Mouse (Mus musculus): Measurements from ENCODE around the gene Me1. TPM values are rescaled to one million over a fixed set of nuclear protein-coding genes. Genes with fewer than 3 reads are reported as not detected.
A peak's percentile ranks its signal among the peaks of the same experiment; 100 is the strongest.

The Me1 gene
- polyA plus RNA-seq, 1 experiment from 2014 or later = 21.7 TPM

- TF ChIP-seq CTCF (IDR thresholded peaks at IDR 0.05; ENCODE audit: low read depth) = no peak
- Histone ChIP-seq H3K4me1 (replicated peaks; ENCODE audit: insufficient read depth, low read length) (no peaks in the 10 kb centered on the region), H3K4me3 (replicated peaks; ENCODE audit: low read depth, low read length) (no peak overlapping the region), H3K9ac (ENCODE audit: low read depth, low read length) (no peak overlapping the region), H3K4me2 (ENCODE audit: low read length) (no peak overlapping the region), H3K27ac (no peak overlapping the region), H3K9me3 (replicated peaks; ENCODE audit: low read length) (no peaks in the 10 kb centered on the region), H3K27me3 (ENCODE audit: insufficient read depth, low read length) (no peaks in the 10 kb centered on the region), H3K36me3 (ENCODE audit: insufficient read depth, low read length) (no peaks in the 10 kb centered on the region)
- no peak for DNase-seq (ENCODE audit: low spot score)
- 87% methylated on average over 11 of the region's 11 CpGs for WGBS
- no peak for ATAC-seq (replicated peaks; ENCODE audit: low FRiP score, low read depth)
These were observed 108.5 kb downstream of the Me1 start for GRCm38 (mm10) chr9:86587019-86587795.

- no peak overlapping the region for H3K4me2 ChIP-seq (ENCODE audit: low read length)
- H3K4me1 ChIP-seq (replicated peaks; ENCODE audit: insufficient read depth, low read length) = no peaks in the 10 kb centered on the region
- H3K36me3 ChIP-seq (ENCODE audit: insufficient read depth, low read length) = no peaks in the 10 kb centered on the region
- no peaks in the 10 kb centered on the region for H3K27me3 ChIP-seq (ENCODE audit: insufficient read depth, low read length)
- DNase-seq (ENCODE audit: low spot score) = peak; percentile 81
- 55% methylated on average over 3 of the region's 3 CpGs for WGBS
- no peak overlapping the region for H3K27ac ChIP-seq
- no peak overlapping the region for H3K4me3 ChIP-seq (replicated peaks; ENCODE audit: low read depth, low read length)
- TF ChIP-seq CTCF (IDR thresholded peaks at IDR 0.05; ENCODE audit: low read depth) = peak; percentile 89
- ATAC-seq (replicated peaks; ENCODE audit: low FRiP score, low read depth) = peak; percentile 33; the same call in 1 of the 2 replicates
- H3K9me3 ChIP-seq (replicated peaks; ENCODE audit: low read length) = no peaks in the 10 kb centered on the region
- H3K9ac ChIP-seq (ENCODE audit: low read depth, low read length) = no peak overlapping the region
These were observed 112.0 kb downstream of the Me1 start for GRCm38 (mm10) chr9:86583740-86584139.

- H3K4me3 ChIP-seq (replicated peaks; ENCODE audit: low read depth, low read length) = no peak overlapping the region
- H3K36me3 ChIP-seq (ENCODE audit: insufficient read depth, low read length) = no peaks in the 10 kb centered on the region
- TF ChIP-seq CTCF (IDR thresholded peaks at IDR 0.05; ENCODE audit: low read depth) = no peak
- no peaks in the 10 kb centered on the region for H3K27me3 ChIP-seq (ENCODE audit: insufficient read depth, low read length)
- no peaks in the 10 kb centered on the region for H3K4me1 ChIP-seq (replicated peaks; ENCODE audit: insufficient read depth, low read length)
- H3K9me3 ChIP-seq (replicated peaks; ENCODE audit: low read length) = no peaks in the 10 kb centered on the region
- H3K4me2 ChIP-seq (ENCODE audit: low read length) = no peak overlapping the region
- no peak for DNase-seq (ENCODE audit: low spot score)
- WGBS = 82% methylated on average over 10 of the region's 10 CpGs
- no peak overlapping the region for H3K9ac ChIP-seq (ENCODE audit: low read depth, low read length)
- H3K27ac ChIP-seq = no peak overlapping the region
- no peak for ATAC-seq (replicated peaks; ENCODE audit: low FRiP score, low read depth)
These were observed 116.1 kb downstream of the Me1 start for GRCm38 (mm10) chr9:86579657-86580056.

- Histone ChIP-seq H3K27ac (no peak overlapping the region), H3K9me3 (replicated peaks; ENCODE audit: low read length) (no peaks in the 10 kb centered on the region), H3K36me3 (ENCODE audit: insufficient read depth, low read length) (no peaks in the 10 kb centered on the region), H3K9ac (ENCODE audit: low read depth, low read length) (no peak overlapping the region), H3K4me3 (replicated peaks; ENCODE audit: low read depth, low read length) (no peak overlapping the region), H3K4me1 (replicated peaks; ENCODE audit: insufficient read depth, low read length) (no peaks in the 10 kb centered on the region), H3K27me3 (ENCODE audit: insufficient read depth, low read length) (no peaks in the 10 kb centered on the region), H3K4me2 (ENCODE audit: low read length) (no peak overlapping the region)
- WGBS = 91% methylated on average over 6 of the region's 6 CpGs
- TF ChIP-seq CTCF (IDR thresholded peaks at IDR 0.05; ENCODE audit: low read depth) = no peak
- ATAC-seq (replicated peaks; ENCODE audit: low FRiP score, low read depth) (no peak), DNase-seq (ENCODE audit: low spot score) (no peak)
These were observed 120.6 kb downstream of the Me1 start for GRCm38 (mm10) chr9:86575178-86575577.

- Histone ChIP-seq H3K4me1 (replicated peaks; ENCODE audit: insufficient read depth, low read length) (no peaks in the 10 kb centered on the region), H3K27me3 (ENCODE audit: insufficient read depth, low read length) (no peaks in the 10 kb centered on the region), H3K4me2 (ENCODE audit: low read length) (no peak overlapping the region), H3K4me3 (replicated peaks; ENCODE audit: low read depth, low read length) (no peak overlapping the region), H3K9ac (ENCODE audit: low read depth, low read length) (no peak overlapping the region), H3K9me3 (replicated peaks; ENCODE audit: low read length) (no peaks in the 10 kb centered on the region), H3K36me3 (ENCODE audit: insufficient read depth, low read length) (no peaks in the 10 kb centered on the region), H3K27ac (no peak overlapping the region)
- ATAC-seq (replicated peaks; ENCODE audit: low FRiP score, low read depth) (no peak), DNase-seq (ENCODE audit: low spot score) (no peak)
- no peak for TF ChIP-seq CTCF (IDR thresholded peaks at IDR 0.05; ENCODE audit: low read depth)
- WGBS = 70% methylated on average over 20 of the region's 20 CpGs
These were observed 122.0 kb downstream of the Me1 start for GRCm38 (mm10) chr9:86573616-86574303.

GRCm38 (mm10) chr9:86572636-86573291, 123.0 kb downstream of the Me1 start:
- Histone ChIP-seq H3K9ac (ENCODE audit: low read depth, low read length) (0 out of 2 replicates have a peak overlapping the region, but pooled peaks have one; percentile 58), H3K27ac (no peak overlapping the region), H3K27me3 (ENCODE audit: insufficient read depth, low read length) (no peaks in the 10 kb centered on the region), H3K4me3 (replicated peaks; ENCODE audit: low read depth, low read length) (peak overlapping the region; percentile 78), H3K9me3 (replicated peaks; ENCODE audit: low read length) (no peaks in the 10 kb centered on the region), H3K4me1 (replicated peaks; ENCODE audit: insufficient read depth, low read length) (no peaks in the 10 kb centered on the region), H3K4me2 (ENCODE audit: low read length) (peak overlapping the region; percentile 100), H3K36me3 (ENCODE audit: insufficient read depth, low read length) (no peaks in the 10 kb centered on the region)
- peak; percentile 88 for TF ChIP-seq CTCF (IDR thresholded peaks at IDR 0.05; ENCODE audit: low read depth)
- DNase-seq (ENCODE audit: low spot score) (peak; percentile 81), ATAC-seq (replicated peaks; ENCODE audit: low FRiP score, low read depth) (no peak)
- WGBS = 7% methylated on average over 13 of the region's 13 CpGs
